Mouse (Mus musculus) midbrain, postnatal 0 days (tissue): ENCODE measurements around the gene Ntn1. TPM values are rescaled to one million over a fixed set of nuclear protein-coding genes. Genes with fewer than 3 reads are reported as not detected.
A peak's percentile ranks its signal among the peaks of the same experiment; 100 is the strongest.

Experiments
- ATAC-seq: fragments of 200-750 bp; cut with Nextera tagmentation; 2 replicates; pipeline ENCODE4 v1.8.0; 2017; ENCODE audit warnings: moderate number of reproducible peaks, mild to moderate bottlenecking, moderate TSS enrichment, moderate library complexity; ENCODE audit not compliant: low FRiP score
- DNase-seq: peaks from one replicate; pipeline ENCODE4 v3.0.0-alpha.2; 2015; ENCODE audit warnings: low spot score
- H3K27ac ChIP-seq: fragments of 300-500 bp; sonication (generic); 2 replicates; pipeline ENCODE4 v1.5.1; 2014; ENCODE audit warnings: low read depth, mild to moderate bottlenecking, low read length, mixed read lengths
- H3K27me3 ChIP-seq: fragments of 300-500 bp; sonication (generic); 2 replicates; pipeline ENCODE4 v1.6.1; 2014; ENCODE audit warnings: low read length, control low read depth, mixed read lengths; ENCODE audit not compliant: insufficient read depth
- H3K36me3 ChIP-seq: fragments of 300-500 bp; sonication (generic); 2 replicates; pipeline ENCODE4 v1.6.1; 2014; ENCODE audit warnings: low read length, control low read depth, mixed read lengths; ENCODE audit not compliant: insufficient read depth
- H3K4me1 ChIP-seq: fragments of 300-500 bp; sonication (generic); 2 replicates; pipeline ENCODE4 v1.6.1; 2014; ENCODE audit warnings: mild to moderate bottlenecking, control low read depth, antibody characterized with exemption, low read length, mixed read lengths; ENCODE audit not compliant: insufficient read depth
- H3K4me2 ChIP-seq: fragments of 300-500 bp; sonication (generic); 2 replicates; pipeline ENCODE4 v1.6.1; 2014; ENCODE audit warnings: low read depth, mild to moderate bottlenecking, low read length, mixed read lengths; ENCODE audit not compliant: poor library complexity, severe bottlenecking
- H3K4me3 ChIP-seq: fragments of 300-500 bp; sonication (generic); 2 replicates; pipeline ENCODE4 v1.5.1; 2014; ENCODE audit warnings: low read depth, mild to moderate bottlenecking, low read length, moderate library complexity
- H3K9ac ChIP-seq: fragments of 300-500 bp; sonication (generic); replicated peaks from 2 replicates; pipeline ENCODE4 v1.6.1; 2014; ENCODE audit warnings: mild to moderate bottlenecking, low read length, moderate library complexity, mixed read lengths; ENCODE audit not compliant: poor library complexity, severe bottlenecking
- H3K9me3 ChIP-seq: fragments of 300-500 bp; sonication (generic); 2 replicates; pipeline ENCODE4 v1.6.1; 2016; ENCODE audit warnings: low read length, control low read depth
- CTCF ChIP-seq: IDR thresholded peaks from 2 replicates; pipeline ENCODE4 v1.5.1; 2016; ENCODE audit warnings: antibody characterized with exemption, mild to moderate bottlenecking
- WGBS: fragments of 180-500 bp; shearing (Covaris S2); extraction: QIAGEN DNeasy Blood & Tissue Kit; methylation state at CpG from one replicate; pipeline ENCODE4 v1.1.7; 2014; 5-methylcytosine and 5-hydroxymethylcytosine counted together
- polyA plus RNA-seq: library from polyadenylated mRNA; unstranded; fragments of >200 nt; fragmentation: Nextera tagmentation; extraction: Ambion mirVana; gene quantifications from 2 replicates; pipeline ENCODE4 v1.2.1, GENCODE M21; 2015
- total RNA-seq: library from RNA; depleted of rRNA; stranded (reverse); fragments of >200 nt; gene quantifications from 2 replicates; pipeline ENCODE4 v1.2.3, GENCODE M21; 2014

Ntn1 gene
- total and polyA plus RNA-seq, 2 experiments from 2014 or later, result 9.6 to 66.4 TPM

- Histone ChIP-seq H3K9me3 (no peaks in the 10 kb centered on the region), H3K27me3 (no peaks in the 10 kb centered on the region; the same call in 1 of the 2 replicates), H3K4me3 (no peak overlapping the region), H3K4me2 (no peak overlapping the region), H3K27ac (peak overlapping the region; percentile 72), H3K9ac (no peak overlapping the region), H3K36me3 (no peaks in the 10 kb centered on the region), H3K4me1 (peaks cover 19% of the 10 kb centered on the region)
- ATAC-seq, result peak; percentile 22; the same call in 1 of the 2 replicates
- DNase-seq, result no peak
- 59% methylated on average over 9 of the region's 9 CpGs for WGBS
- no peak for TF ChIP-seq CTCF
Observed at GRCm38 (mm10) chr11:68214496-68215205, 186.0 kb downstream of the Ntn1 start.

GRCm38 (mm10) chr11:68213896-68214295 lies 186.7 kb downstream of the Ntn1 start:
- Histone ChIP-seq H3K4me3 (no peak overlapping the region), H3K27ac (no peak overlapping the region), H3K4me2 (no peak overlapping the region), H3K36me3 (no peaks in the 10 kb centered on the region), H3K9me3 (no peaks in the 10 kb centered on the region), H3K4me1 (peaks cover 19% of the 10 kb centered on the region), H3K27me3 (no peaks in the 10 kb centered on the region), H3K9ac (no peak overlapping the region)
- WGBS, result 91% methylated on average over 3 of the region's 3 CpGs
- TF ChIP-seq CTCF, result no peak
- ATAC-seq (no peak), DNase-seq (no peak)

- Histone ChIP-seq H3K9ac (no peak overlapping the region), H3K27me3 (no peaks in the 10 kb centered on the region), H3K36me3 (no peaks in the 10 kb centered on the region), H3K27ac (no peak overlapping the region), H3K4me1 (peaks cover 23% of the 10 kb centered on the region), H3K4me3 (no peak overlapping the region), H3K4me2 (no peak overlapping the region), H3K9me3 (no peaks in the 10 kb centered on the region)
- 45% methylated on average over 8 of the region's 8 CpGs for whole genome bisulfite sequencing
- peak; percentile 65 for TF ChIP-seq CTCF
- peak; percentile 56 for DNase-seq
- ATAC-seq, result peak; percentile 24; the same call in 1 of the 2 replicates
Observed at GRCm38 (mm10) chr11:68211924-68212578, 188.6 kb downstream of the Ntn1 start.

GRCm38 (mm10) chr11:68210714-68211113 lies 189.9 kb downstream of the Ntn1 start:
- Histone ChIP-seq H3K9ac (no peak overlapping the region), H3K4me2 (no peak overlapping the region), H3K36me3 (no peaks in the 10 kb centered on the region), H3K27me3 (no peaks in the 10 kb centered on the region), H3K27ac (no peak overlapping the region), H3K9me3 (no peaks in the 10 kb centered on the region), H3K4me1 (peaks cover 17% of the 10 kb centered on the region), H3K4me3 (no peak overlapping the region)
- no peak for DNase-seq
- ATAC-seq, result no peak
- 96% methylated on average over 5 of the region's 5 CpGs for WGBS
- TF ChIP-seq CTCF, result no peak

- DNase-seq (no peak), ATAC-seq (no peak)
- Histone ChIP-seq H3K9ac (no peak overlapping the region), H3K4me3 (no peak overlapping the region), H3K27me3 (no peaks in the 10 kb centered on the region), H3K27ac (no peak overlapping the region), H3K9me3 (no peaks in the 10 kb centered on the region), H3K36me3 (no peaks in the 10 kb centered on the region), H3K4me1 (peaks cover 5% of the 10 kb centered on the region), H3K4me2 (no peak overlapping the region)
- TF ChIP-seq CTCF, result no peak
- WGBS, result 98% methylated on average over 4 of the region's 4 CpGs
Observed at GRCm38 (mm10) chr11:68209506-68209905, 191.1 kb downstream of the Ntn1 start.

- Histone ChIP-seq H3K9ac (no peak overlapping the region), H3K9me3 (no peaks in the 10 kb centered on the region), H3K27me3 (no peaks in the 10 kb centered on the region), H3K4me1 (0 out of 2 replicates have a peak, but pooled peaks cover 3% of the 10 kb centered on the region), H3K4me3 (no peak overlapping the region), H3K27ac (no peak overlapping the region), H3K4me2 (no peak overlapping the region), H3K36me3 (no peaks in the 10 kb centered on the region)
- DNase-seq, result no peak
- TF ChIP-seq CTCF, result no peak
- 76% methylated on average over 1 of the region's 1 CpGs for whole genome bisulfite sequencing
- no peak for ATAC-seq
Observed at GRCm38 (mm10) chr11:68208582-68208981, 192.0 kb downstream of the Ntn1 start.
